Mouse (Mus musculus) intestine, postnatal 0 days (tissue): ENCODE measurements at regions not wholly inside any gene's neighbourhood (a gene's known extent, or its start where the extent isn't known, plus 50 kb on each side); places are given as distances from the start of the nearest gene placed in this dataset.

Experiments used
- ATAC-seq: fragments of 200-750 bp; cut with Nextera tagmentation; 2 replicates; pipeline ENCODE4 v1.8.0; 2017; ENCODE audit warnings: mild to moderate bottlenecking, moderate TSS enrichment, moderate library complexity
- H3K27ac ChIP-seq: fragments of 300-500 bp; sonication (generic); 2 replicates; pipeline ENCODE4 v1.5.1; 2014; ENCODE audit warnings: mild to moderate bottlenecking, low read depth, low read length, moderate library complexity
- H3K27me3 ChIP-seq: fragments of 300-500 bp; sonication (generic); replicated peaks from 2 replicates; pipeline ENCODE4 v1.6.1; 2014; ENCODE audit warnings: low read length, mixed read lengths; ENCODE audit not compliant: control insufficient read depth, insufficient read depth
- H3K36me3 ChIP-seq: fragments of 300-500 bp; sonication (generic); 2 replicates; pipeline ENCODE4 v1.6.1; 2014; ENCODE audit warnings: mild to moderate bottlenecking, moderate library complexity; ENCODE audit not compliant: control insufficient read depth, insufficient read depth
- H3K4me1 ChIP-seq: fragments of 300-500 bp; sonication (generic); replicated peaks from 2 replicates; pipeline ENCODE4 v1.6.1; 2014; ENCODE audit warnings: antibody characterized with exemption, low read length, mixed read lengths; ENCODE audit not compliant: control insufficient read depth, insufficient read depth
- H3K4me2 ChIP-seq: fragments of 300-500 bp; sonication (generic); replicated peaks from 2 replicates; pipeline ENCODE4 v1.6.1; 2014; ENCODE audit warnings: low read depth, mild to moderate bottlenecking, moderate library complexity
- H3K4me3 ChIP-seq: fragments of 300-500 bp; sonication (generic); 2 replicates; pipeline ENCODE4 v1.5.1; 2014; ENCODE audit warnings: low read depth, low read length
- H3K9ac ChIP-seq: fragments of 300-500 bp; sonication (generic); 2 replicates; pipeline ENCODE4 v1.6.1; 2014; ENCODE audit warnings: mild to moderate bottlenecking, low read depth, low read length
- H3K9me3 ChIP-seq: fragments of 300-500 bp; sonication (generic); 2 replicates; pipeline ENCODE4 v1.6.1; 2016; ENCODE audit warnings: mixed run types; ENCODE audit not compliant: control insufficient read depth
- CTCF ChIP-seq: sonication (generic); IDR thresholded peaks from 2 replicates; pipeline ENCODE4 v1.5.1; 2016; ENCODE audit warnings: low read depth, mild to moderate bottlenecking, control low read depth, antibody characterized with exemption, moderate library complexity
- WGBS: fragments of 180-500 bp; shearing (Covaris S2); extraction: QIAGEN DNeasy Blood & Tissue Kit; methylation state at CpG from one replicate; pipeline ENCODE4 v1.1.7; 2014; 5-methylcytosine and 5-hydroxymethylcytosine counted together

GRCm38 (mm10) chr6:50980311-50980710 is 326.1 kb upstream of the Npvf start:
- ATAC-seq: no peak
- no peak overlapping the region for H3K9ac ChIP-seq
- no peak overlapping the region for H3K4me3 ChIP-seq
- H3K27me3 ChIP-seq: no peaks in the 10 kb centered on the region
- no peaks in the 10 kb centered on the region for H3K9me3 ChIP-seq
- 63% methylated on average over 4 of the region's 4 CpGs for WGBS
- H3K4me1 ChIP-seq: 0 out of 2 replicates have a peak, but pooled peaks cover 4% of the 10 kb centered on the region
- no peak for TF ChIP-seq CTCF
- no peak overlapping the region for H3K4me2 ChIP-seq
- H3K27ac ChIP-seq: 0 out of 2 replicates have a peak overlapping the region, but pooled peaks have one; percentile 15
- H3K36me3 ChIP-seq: no peaks in the 10 kb centered on the region

DNA sequence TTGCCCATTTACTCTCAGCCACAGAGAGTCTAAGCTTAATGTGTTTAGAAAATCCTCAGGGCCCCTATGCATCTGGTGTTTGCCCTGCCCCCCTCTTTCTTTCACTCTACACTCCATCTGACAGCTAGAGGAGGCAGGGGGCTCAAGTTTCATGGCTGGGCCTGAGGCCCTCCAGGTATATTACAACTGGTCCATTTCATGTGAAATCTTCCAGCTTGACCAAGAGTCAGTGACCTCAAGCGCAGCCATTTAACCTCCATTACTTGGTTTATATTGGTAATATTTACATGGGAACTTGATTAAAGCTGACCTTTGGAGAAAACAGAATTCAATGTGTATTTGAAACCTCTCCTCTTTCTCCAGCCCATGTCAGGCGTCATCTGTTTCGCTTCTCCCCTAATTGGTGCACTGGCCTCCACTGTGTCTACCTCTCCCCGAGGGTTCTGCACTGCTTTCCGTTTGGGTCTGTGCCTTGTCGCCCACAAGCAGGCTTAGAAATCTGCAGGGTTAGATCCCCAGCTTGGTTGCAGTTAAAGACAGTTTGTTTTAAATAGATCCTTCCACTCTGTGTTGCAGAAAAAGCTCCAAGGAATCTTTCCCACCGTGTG is 327.6 kb upstream of the Npvf start:
- no peak overlapping the region for H3K4me2 ChIP-seq
- H3K9me3 ChIP-seq: no peaks in the 10 kb centered on the region
- H3K27me3 ChIP-seq: no peaks in the 10 kb centered on the region
- H3K4me3 ChIP-seq: no peak overlapping the region
- no peak overlapping the region for H3K27ac ChIP-seq
- no peak for TF ChIP-seq CTCF
- H3K9ac ChIP-seq: no peak overlapping the region
- 0 out of 2 replicates have a peak, but pooled peaks cover 4% of the 10 kb centered on the region for H3K4me1 ChIP-seq
- WGBS: 59% methylated on average over 7 of the region's 7 CpGs
- H3K36me3 ChIP-seq: no peaks in the 10 kb centered on the region
- no peak for ATAC-seq

GRCm38 (mm10) chr6:50982856-50983255 is 328.6 kb upstream of the Npvf start:
- no peak overlapping the region for H3K4me3 ChIP-seq
- H3K27me3 ChIP-seq: no peaks in the 10 kb centered on the region
- ATAC-seq: no peak
- no peaks in the 10 kb centered on the region for H3K9me3 ChIP-seq
- H3K9ac ChIP-seq: no peak overlapping the region
- no peak for TF ChIP-seq CTCF
- 0 out of 2 replicates have a peak, but pooled peaks cover 4% of the 10 kb centered on the region for H3K4me1 ChIP-seq
- WGBS: 47% methylated on average over 4 of the region's 4 CpGs
- H3K27ac ChIP-seq: no peak overlapping the region
- no peaks in the 10 kb centered on the region for H3K36me3 ChIP-seq
- H3K4me2 ChIP-seq: no peak overlapping the region

GRCm38 (mm10) chr6:50983511-50984099 is 329.4 kb upstream of the Npvf start:
- no peak for TF ChIP-seq CTCF

GRCm38 (mm10) chr6:50984157-50984905 is 330.1 kb upstream of the Npvf start:
- TF ChIP-seq CTCF: no peak
- Histone ChIP-seq H3K27me3 (no peaks in the 10 kb centered on the region), H3K9me3 (no peaks in the 10 kb centered on the region), H3K9ac (no peak overlapping the region), H3K4me2 (no peak overlapping the region), H3K4me3 (no peak overlapping the region), H3K4me1 (0 out of 2 replicates have a peak, but pooled peaks cover 4% of the 10 kb centered on the region), H3K36me3 (no peaks in the 10 kb centered on the region), H3K27ac (no peak overlapping the region)
- ATAC-seq: no peak
- 55% methylated on average over 11 of the region's 11 CpGs for WGBS

More at GRCm38 (mm10) chr6:50983511-50984099, 329.4 kb upstream of the Npvf start:
- 10% methylated on average over 8 of the region's 8 CpGs for WGBS
- Histone ChIP-seq H3K27ac (no peak overlapping the region), H3K9ac (no peak overlapping the region), H3K9me3 (no peaks in the 10 kb centered on the region), H3K4me2 (no peak overlapping the region), H3K4me1 (0 out of 2 replicates have a peak, but pooled peaks cover 4% of the 10 kb centered on the region), H3K36me3 (no peaks in the 10 kb centered on the region), H3K4me3 (no peak overlapping the region), H3K27me3 (no peaks in the 10 kb centered on the region)
- no peak for ATAC-seq

- Histone ChIP-seq H3K27me3 (no peaks in the 10 kb centered on the region), H3K9me3 (no peaks in the 10 kb centered on the region), H3K27ac (no peak overlapping the region), H3K36me3 (no peaks in the 10 kb centered on the region), H3K4me3 (no peak overlapping the region), H3K4me2 (no peak overlapping the region), H3K9ac (no peak overlapping the region), H3K4me1 (0 out of 2 replicates have a peak, but pooled peaks cover 4% of the 10 kb centered on the region)
- no peak for TF ChIP-seq CTCF
- ATAC-seq: no peak
- 80% methylated on average over 9 of the region's 9 CpGs for WGBS
Observed at GRCm38 (mm10) chr6:50986270-50986924, 332.2 kb upstream of the Npvf start.
